Mouse (Mus musculus) monocyte, adult 5-6 weeks (primary cell): Measurements from ENCODE around the gene Kcnh6. TPM values are rescaled to one million over a fixed set of nuclear protein-coding genes. Genes with fewer than 3 reads are reported as not detected.
"Not testable (repeated sequence)": the region's sequence is repeated elsewhere in the genome, so short reads cannot be mapped to it uniquely, and the experiment has no call there.

ENCODE experiments used
- ATAC-seq: fragments of 153-309, 156-312 bp; replicated peaks from 2 replicates; pipeline ENCODE4 v1.8.0; 2017; ENCODE audit warnings: mild to moderate bottlenecking; ENCODE audit not compliant: low TSS enrichment, insufficient number of reproducible peaks, severe bottlenecking, poor library complexity, low FRiP score
- total RNA-seq: library from RNA; stranded (forward); fragments of 200-1000, 200-491, 200-594 nt; gene quantifications from 3 replicates; pipeline ENCODE4 v1.2.3, GENCODE M21; 2017

Kcnh6 gene
- total RNA-seq, 1 experiment from 2014 or later = not detected

DNA sequence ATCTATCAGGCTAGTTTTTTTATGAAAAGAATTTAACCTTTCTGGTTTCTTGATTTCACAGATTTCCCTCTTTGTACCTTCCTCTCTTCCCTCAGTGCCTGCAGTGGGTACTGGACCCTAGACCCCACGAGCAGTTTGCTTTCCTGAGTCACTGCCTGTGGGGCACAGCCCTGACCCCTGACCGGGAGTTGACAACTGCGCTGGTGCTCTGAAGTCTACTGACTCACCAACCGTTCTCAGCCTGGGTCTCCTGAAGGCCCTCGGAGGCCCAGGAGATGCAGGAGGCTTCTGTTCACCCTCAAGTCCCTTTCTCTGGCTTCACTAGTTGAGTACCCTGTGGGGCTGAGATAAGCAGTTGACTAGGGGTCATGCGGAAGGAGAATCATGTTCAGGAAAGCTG is 47.4 kb downstream of the Kcnh6 start:
- no peak for ATAC-seq

DNA sequence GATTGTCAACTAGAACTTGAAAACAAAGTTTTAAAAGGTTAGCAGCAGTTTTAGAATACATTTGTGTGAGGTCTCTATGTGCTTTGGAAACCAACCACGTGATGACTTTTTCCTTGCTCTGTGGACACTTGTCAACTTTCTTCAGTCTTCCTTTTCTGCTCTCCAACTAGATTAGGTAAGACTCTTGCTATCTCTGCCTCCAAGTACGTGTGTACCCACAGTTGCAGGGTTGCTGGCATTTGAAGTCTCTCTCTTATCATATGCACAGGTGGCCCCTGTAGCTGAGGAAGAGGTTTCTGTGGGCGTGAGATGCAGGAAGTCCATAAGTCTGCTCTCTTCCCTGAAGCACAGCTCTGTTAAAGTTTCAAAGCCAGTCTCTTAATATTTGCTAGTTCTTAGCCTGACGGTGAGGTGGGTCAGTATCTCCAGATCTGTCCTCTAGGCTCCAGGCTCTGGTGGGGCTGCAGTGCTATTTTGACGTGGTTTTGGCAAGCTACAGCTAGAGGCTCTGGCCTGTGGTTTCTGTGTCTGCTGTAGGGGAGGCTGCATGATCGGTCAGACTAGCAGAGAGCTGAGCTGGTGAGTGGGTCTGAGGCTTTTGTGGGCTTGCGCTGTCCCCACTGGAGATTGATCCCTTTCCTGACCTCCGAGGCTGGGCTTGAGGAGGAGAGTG is 49.0 kb downstream of the Kcnh6 start:
- no peak for ATAC-seq

DNA sequence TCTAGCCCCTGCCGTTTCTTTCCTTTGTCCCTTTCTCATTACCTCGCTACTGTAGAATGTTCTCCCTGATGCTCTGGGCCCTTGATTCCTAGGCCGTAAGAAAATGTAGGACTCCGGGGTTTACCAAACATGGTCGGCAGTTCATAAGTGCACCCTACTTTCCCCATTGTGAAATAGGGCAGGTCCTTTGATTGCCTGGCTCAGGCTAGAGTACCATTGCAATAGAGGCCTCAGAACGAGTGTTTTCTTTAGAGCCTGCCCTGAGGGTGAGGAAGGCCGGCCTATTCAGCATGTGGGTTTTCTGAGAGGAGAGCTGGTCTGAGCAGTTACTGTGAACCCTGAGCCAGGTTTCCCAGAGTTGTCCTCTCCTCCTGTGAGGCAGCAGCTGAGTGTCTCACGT is 50.1 kb downstream of the Kcnh6 start:
- ATAC-seq = no peak

DNA sequence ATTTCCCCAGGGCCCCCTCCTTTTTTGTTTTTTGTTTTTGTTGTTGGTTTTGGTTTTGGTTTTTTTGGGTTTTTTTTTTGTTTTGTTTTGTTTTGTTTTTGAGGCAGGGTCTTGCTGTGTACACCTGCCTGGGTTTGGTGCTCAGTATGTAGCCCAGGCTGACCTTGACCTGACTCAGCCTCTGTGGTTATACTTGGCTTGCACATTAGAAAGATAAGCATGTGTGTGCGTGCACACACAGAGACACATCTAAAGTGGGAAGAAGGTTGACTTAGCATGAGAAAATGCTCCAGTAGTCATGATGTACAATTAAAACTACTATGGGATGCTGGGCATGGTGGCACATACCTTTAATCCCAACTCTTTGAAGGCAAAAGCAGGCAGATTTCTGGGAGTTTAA is 52.6 kb downstream of the Kcnh6 start:
- ATAC-seq = no peak

DNA sequence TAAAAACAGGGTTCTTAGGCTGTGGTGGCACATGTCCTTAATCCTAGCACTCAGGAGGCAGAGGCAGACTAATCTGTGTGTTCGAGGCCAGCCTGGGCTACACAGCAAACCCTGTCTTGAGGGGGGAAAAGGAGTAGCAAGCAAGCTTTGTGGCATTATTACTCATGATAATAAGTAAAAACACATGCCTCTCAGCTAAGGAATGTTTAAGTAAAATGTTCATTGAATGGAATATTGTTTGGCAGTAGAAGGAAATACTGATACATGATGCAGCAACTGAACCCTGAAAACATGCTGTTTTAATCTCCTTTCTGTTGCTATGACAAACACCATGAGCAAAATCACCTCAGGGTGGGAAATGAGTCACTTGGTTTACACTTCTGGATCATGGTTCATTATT is 53.4 kb downstream of the Kcnh6 start:
- no peak for ATAC-seq

DNA sequence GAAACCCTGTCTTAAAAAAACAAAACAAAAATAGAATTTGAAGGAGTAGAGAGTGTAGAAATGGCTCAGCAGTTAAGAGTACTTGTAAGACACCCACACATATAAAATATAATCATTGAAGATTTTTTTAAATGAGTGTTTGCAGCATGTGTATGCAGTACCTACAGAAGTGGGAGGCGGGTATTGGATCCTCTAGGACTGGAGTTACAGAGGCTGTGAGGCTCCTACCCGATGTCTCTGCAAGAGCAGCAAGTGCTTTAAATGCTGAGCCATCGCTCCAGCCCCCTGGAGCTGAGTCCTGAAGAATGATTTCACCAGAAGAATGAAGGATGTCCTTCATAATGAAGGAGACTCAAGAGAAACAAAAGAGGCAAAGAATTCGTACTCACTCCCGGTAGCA is 55.8 kb downstream of the Kcnh6 start:
- no peak for ATAC-seq

DNA sequence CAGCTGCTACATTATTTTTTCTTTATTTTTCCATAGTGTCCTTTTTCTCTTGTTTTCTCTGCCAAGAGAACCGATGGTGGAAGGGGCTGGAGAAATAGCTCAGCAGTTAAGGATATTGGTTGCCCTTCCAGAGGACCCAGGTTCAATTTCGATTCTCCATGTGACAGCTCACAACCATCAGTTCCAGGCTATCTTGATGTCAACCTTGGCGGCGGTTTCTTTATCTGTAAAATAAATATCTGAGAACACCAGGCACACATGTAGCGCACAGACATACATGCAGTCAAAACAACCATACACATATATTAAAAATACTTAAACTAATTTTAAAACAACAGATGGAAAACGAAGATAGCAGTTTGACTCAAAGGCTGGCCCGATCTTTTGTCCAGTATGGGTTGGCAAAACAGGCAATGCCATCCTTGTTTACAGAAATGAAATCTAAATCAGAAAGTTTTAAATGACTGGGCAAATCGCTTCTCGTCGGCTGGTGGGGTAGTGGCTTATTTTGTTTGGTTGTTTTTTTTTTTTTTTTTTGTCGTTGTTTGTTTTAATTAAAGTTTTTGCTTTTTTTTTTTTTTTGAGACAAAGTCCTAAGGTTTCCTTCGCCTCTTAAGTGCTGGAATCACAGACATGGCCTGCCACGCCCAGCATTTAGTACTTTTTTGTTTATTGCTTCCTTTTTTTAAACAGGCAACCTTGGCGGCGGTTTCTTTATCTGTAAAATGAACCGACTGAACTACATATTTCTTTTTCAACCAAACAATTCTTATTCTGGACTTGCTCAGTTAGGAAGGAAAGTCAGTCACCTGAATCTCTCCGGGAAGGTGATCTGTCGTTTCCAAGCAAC is 57.4 kb downstream of the Kcnh6 start:
- no peak for ATAC-seq

DNA sequence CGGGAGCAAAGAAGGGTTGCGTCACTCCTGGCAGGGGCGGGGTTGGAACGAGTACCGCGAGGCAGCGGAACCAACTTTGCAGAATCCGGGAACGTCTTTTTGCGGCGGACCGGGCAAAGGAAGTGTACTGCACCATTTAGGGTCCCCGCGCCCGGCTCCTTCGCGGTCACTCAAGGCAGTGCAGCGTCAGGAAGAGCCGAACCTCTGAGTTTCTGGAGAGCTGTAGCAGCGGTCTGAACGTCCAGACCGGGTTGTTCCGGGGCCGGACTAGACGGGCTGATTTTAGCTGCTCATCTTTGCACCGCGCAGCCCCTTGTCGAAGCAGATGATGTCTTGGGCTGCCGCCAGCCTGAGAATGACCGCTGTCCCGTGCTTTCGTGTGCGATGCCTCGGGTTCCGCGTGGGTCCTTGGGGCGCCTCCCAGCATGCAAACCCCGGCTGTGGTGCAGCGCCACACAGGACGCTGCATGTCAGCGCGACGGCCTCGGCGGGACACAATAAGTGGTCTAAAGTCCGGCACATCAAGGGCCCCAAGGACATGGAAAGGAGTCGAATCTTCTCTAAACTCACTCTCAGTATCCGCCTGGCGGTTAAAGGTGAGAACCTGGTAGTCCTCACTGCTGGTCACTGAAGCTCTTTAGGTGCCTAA is 58.1 kb downstream of the Kcnh6 start, which contains the start of gene Taco1:
Gene Taco1, plus strand, starts transcription at position 139 of the 649 bp plus-strand sequence.
- peak; percentile 98 for ATAC-seq

DNA sequence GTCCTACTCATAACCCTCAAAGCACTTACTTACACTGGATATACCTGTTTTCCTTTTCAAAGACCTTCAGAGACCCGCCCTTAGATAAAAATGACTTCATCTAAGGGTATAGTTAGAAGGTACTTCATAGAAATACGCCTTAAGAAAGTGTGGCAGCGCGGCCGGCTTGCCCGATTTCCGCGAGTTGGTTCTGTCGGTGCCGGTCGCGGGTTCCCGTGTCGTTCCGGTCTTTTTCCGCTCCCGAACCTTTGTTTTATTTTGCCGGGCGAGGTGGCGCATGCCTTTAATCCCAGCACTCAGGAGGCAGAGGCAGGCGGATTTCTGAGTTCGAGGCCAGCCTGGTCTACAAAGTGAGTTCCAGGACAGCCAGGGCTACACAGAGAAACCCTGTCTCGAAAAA is 58.7 kb downstream of the Kcnh6 start:
- ATAC-seq = not testable (repeated sequence)

DNA sequence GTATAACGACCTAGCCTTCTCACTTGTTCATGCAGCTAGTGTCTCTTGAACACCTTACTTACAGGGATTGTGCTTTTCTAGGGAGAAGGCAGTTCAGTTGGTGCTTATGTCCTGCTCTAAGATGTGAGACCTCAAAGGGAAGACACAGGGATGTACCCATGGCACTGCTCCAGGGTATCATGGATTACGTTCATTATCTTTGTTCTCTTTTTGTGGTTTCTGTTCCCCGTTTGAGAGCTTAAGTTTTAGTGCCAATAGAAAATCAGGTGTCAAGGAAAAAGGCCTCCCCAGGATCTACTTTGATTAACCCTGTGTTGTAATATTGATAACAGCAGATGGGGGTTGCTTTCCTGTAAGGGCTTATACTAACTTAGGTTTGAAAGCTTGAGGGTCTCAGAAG is 65.8 kb downstream of the Kcnh6 start:
- 0 out of 2 replicates have a peak, but pooled peaks have one; percentile 25 for ATAC-seq

DNA sequence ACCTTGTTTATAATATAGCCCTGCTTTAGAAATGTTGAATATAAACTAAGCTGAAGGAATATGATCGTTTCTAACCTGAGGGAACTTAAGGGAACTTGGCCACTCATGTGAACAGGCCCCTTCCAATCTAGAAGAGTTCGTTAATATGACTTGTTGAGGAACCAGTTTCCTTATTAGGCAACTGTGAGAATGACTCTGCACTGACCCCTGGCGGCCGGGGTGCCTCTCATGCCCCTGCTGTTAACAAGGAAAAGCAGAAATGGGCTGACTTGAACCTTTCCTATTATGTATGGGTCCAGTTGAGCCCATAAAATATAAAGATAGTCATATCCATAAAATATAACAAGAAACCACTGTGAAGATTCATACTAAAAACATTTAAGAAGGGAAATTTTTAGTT is 68.4 kb downstream of the Kcnh6 start:
- peak; percentile 92 for ATAC-seq

Other genes with a start within 250 kb of the Kcnh6 start
- 4.5 to 8.4 TPM (median 5.5 TPM) in 3 replicates for gene Cyb561, start 54.8 kb upstream of the Kcnh6 start, total RNA-seq
- gene Ace, start 40.2 kb upstream of the Kcnh6 start, total RNA-seq = 365 to 424 TPM (median 376 TPM) in 3 replicates
- gene Ace3, start 13.4 kb upstream of the Kcnh6 start, total RNA-seq = 0.19 TPM in 1 of 3 replicates, not detected in the others
- 35.3 to 62.0 TPM (median 35.7 TPM) in 3 replicates for gene Dcaf7, start 28.7 kb downstream of the Kcnh6 start, total RNA-seq
- 9.0 to 12.7 TPM (median 10.2 TPM) in 3 replicates for gene Taco1, start 57.9 kb downstream of the Kcnh6 start, total RNA-seq
- 105 to 136 TPM (median 123 TPM) in 3 replicates for gene Map3k3, start 76.5 kb downstream of the Kcnh6 start, total RNA-seq
- gene Gm10840, start 152.7 kb downstream of the Kcnh6 start, total RNA-seq = not detected in 3 replicates
- 91.7 to 118 TPM (median 94.0 TPM) in 3 replicates for gene Limd2, start 152.7 kb downstream of the Kcnh6 start, total RNA-seq
- gene Strada, start 194.0 kb downstream of the Kcnh6 start, total RNA-seq = 20.0 to 33.6 TPM (median 21.1 TPM) in 3 replicates
- 131 to 182 TPM (median 140 TPM) in 3 replicates for gene Ccdc47, start 208.2 kb downstream of the Kcnh6 start, total RNA-seq
- 90.8 to 119 TPM (median 99.4 TPM) in 3 replicates for gene Ddx42, start 208.8 kb downstream of the Kcnh6 start, total RNA-seq
- gene Ftsj3, start 248.0 kb downstream of the Kcnh6 start, total RNA-seq = 77.3 to 82.1 TPM (median 79.9 TPM) in 3 replicates
- gene Psmc5, start 248.0 kb downstream of the Kcnh6 start, total RNA-seq = 75.9 to 107 TPM (median 106 TPM) in 3 replicates